Comparison of ENCODE assay signal across 15 mouse cellular contexts in genomic region chr10:30883085-30883760, GRCm38 (mm10). TPM values are rescaled to one million over a fixed set of nuclear protein-coding genes. Genes with fewer than 3 reads are reported as not detected.
DNase-seq lines count a peak whose midpoint lies in the region; ATAC-seq lines count a peak whose summit lies in the region.
"Had no signal": no experiment of that assay in that cellular context is flagged by ENCODE, and none has a peak within 500 bp of the region (broad histone marks: within the 10 kb centered on the region; RNA-seq: fewer than 3 reads in every experiment).

No protein-coding gene starts in this region.

- 51% methylated on average over 4 of the region's 4 CpGs for WGBS in midbrain, embryonic 11.5 days

- no peaks in the 10 kb centered on the region for H3K36me3 ChIP-seq in midbrain, embryonic 11.5 days (ENCODE audit: control insufficient read depth, insufficient read depth, low read length)
- H3K36me3 ChIP-seq: embryonic facial prominence, embryonic 15.5 days; heart, embryonic 13.5 days had no signal

- no peaks in the 10 kb centered on the region for H3K9me3 ChIP-seq in midbrain, embryonic 11.5 days (ENCODE audit: control insufficient read depth, low read length)
- H3K9me3 ChIP-seq: embryonic facial prominence, embryonic 15.5 days; heart, embryonic 13.5 days had no signal

- H3K4me3 ChIP-seq in midbrain, embryonic 11.5 days (ENCODE audit: low read depth, low read length) = no peak overlapping the region
- H3K4me3 ChIP-seq: embryonic facial prominence, embryonic 15.5 days; heart, embryonic 13.5 days; layer of hippocampus, adult 2 months had no signal

- H3K4me1 ChIP-seq in midbrain, embryonic 11.5 days (ENCODE audit: control insufficient read depth, insufficient read depth, low read length) = no peaks in the 10 kb centered on the region; the same call in 1 of the 2 replicates
- H3K4me1 ChIP-seq: embryonic facial prominence, embryonic 15.5 days had no signal

- no peak overlapping the region for H3K27ac ChIP-seq in midbrain, embryonic 11.5 days (ENCODE audit: low read depth, low read length)
- H3K27ac ChIP-seq: embryonic facial prominence, embryonic 15.5 days; heart, embryonic 13.5 days; layer of hippocampus, adult 2 months had no signal

- no peak overlapping the region for H3K9ac ChIP-seq in midbrain, embryonic 11.5 days (ENCODE audit: low read length)
- H3K9ac ChIP-seq: embryonic facial prominence, embryonic 15.5 days; heart, embryonic 13.5 days had no signal

- DNase-seq in thymus, postnatal 0 days (ENCODE audit: low spot score) = peak; percentile 1
- no peak for DNase-seq in thymus, postnatal 25 days
- DNase-seq in embryo, embryonic 9.5 days (ENCODE audit: extremely low spot score) = peak; percentile 20
- DNase-seq in midbrain, embryonic 11.5 days (ENCODE audit: low spot score, missing footprints) = no peak
- DNase-seq in kidney, postnatal 36 days = no peak
- DNase-seq in cerebellum, adult 11 months = no peak
- DNase-seq: cerebellum, adult 9-11 months; gastrocnemius, postnatal 25 days; kidney, adult 9 months; lung, postnatal 10 days; thymus, postnatal 4 days had no signal

- H3K27me3 ChIP-seq in midbrain, embryonic 11.5 days (ENCODE audit: control insufficient read depth, insufficient read depth, low read length) = no peaks in the 10 kb centered on the region
- H3K27me3 ChIP-seq: embryonic facial prominence, embryonic 15.5 days; heart, embryonic 13.5 days had no signal

- ATAC-seq in midbrain, embryonic 11.5 days (ENCODE audit: low FRiP score) = peak; percentile 67
- ATAC-seq in activated CD4-positive, CD25-positive, alpha-beta regulatory T cell, adult 4 months = no peak

- no peak overlapping the region for H3K4me2 ChIP-seq in midbrain, embryonic 11.5 days
- H3K4me2 ChIP-seq: embryonic facial prominence, embryonic 15.5 days; heart, embryonic 13.5 days had no signal

RNA-seq across cellular contexts. Expression of gene Hey2, which starts 40.6 kb away (rescaled TPM):
- 0.51 and 0.82 TPM in 2 replicates for polyA plus RNA-seq in thymus, postnatal 0 days (2015; fragmentation: Nextera tagmentation; extraction: Ambion mirVana)
- 2.8 and 4.0 TPM in 2 replicates for polyA plus RNA-seq in midbrain, embryonic 11.5 days (2014; fragmentation: Nextera tagmentation; extraction: Ambion mirVana)
- polyA plus RNA-seq in activated CD4-positive, CD25-positive, alpha-beta regulatory T cell, adult 4 months (2017; shearing (Covaris generic)) = not detected

Comparison
In these comparisons a context has a peak if more than half of its experiments do, and no peak if none do; other contexts are left out.
1. DNase-seq: peak in thymus, postnatal 0 days (single experiment) and embryo, embryonic 9.5 days (single experiment); none in thymus, postnatal 25 days (single experiment), midbrain, embryonic 11.5 days (single experiment), kidney, postnatal 36 days (0 of 2) and cerebellum, adult 11 months (single experiment).